Mouse (Mus musculus) heart, embryonic 14.5 days (tissue): ENCODE data around the gene Fam131b. TPM values are rescaled to one million over a fixed set of nuclear protein-coding genes. Genes with fewer than 3 reads are reported as not detected.

Experiments used
- ATAC-seq: fragments of 200-750 bp; cut with Nextera tagmentation; 2 replicates; pipeline ENCODE4 v1.8.0; 2017; ENCODE audit warnings: low read depth, moderate TSS enrichment; ENCODE audit not compliant: insufficient number of reproducible peaks, insufficient read depth, low FRiP score
- H3K27ac ChIP-seq, 2 experiments: fragments of 200-500 bp in 1 of 2; fragments of 300-500 bp in 1 of 2; sonication (generic) in 1 of 2; replicated peaks in 1 of 2; 2 replicates each; pipeline ENCODE4 v1.5.1; 2012 to 2014; ENCODE audit warnings: low read depth in 2 of 2, low read length in 2 of 2, control low read depth in 1 of 2, mild to moderate bottlenecking in 1 of 2, mixed read lengths in 1 of 2; ENCODE audit not compliant: control insufficient read depth in 1 of 2, insufficient read depth in 1 of 2
- H3K27me3 ChIP-seq: fragments of 300-500 bp; sonication (generic); 2 replicates; pipeline ENCODE4 v1.6.1; 2014; ENCODE audit warnings: mild to moderate bottlenecking, low read length, control low read depth; ENCODE audit not compliant: control insufficient read depth, insufficient read depth
- H3K36me3 ChIP-seq: fragments of 300-500 bp; sonication (generic); 2 replicates; pipeline ENCODE4 v1.6.1; 2014; ENCODE audit warnings: mild to moderate bottlenecking, control low read depth, low read length, mixed read lengths; ENCODE audit not compliant: control insufficient read depth, insufficient read depth
- H3K4me1 ChIP-seq, 2 experiments: fragments of 200-500 bp in 1 of 2; fragments of 300-500 bp in 1 of 2; sonication (generic) in 1 of 2; 2 replicates each; pipeline ENCODE4 v1.6.1; 2012 to 2014; ENCODE audit warnings: low read length in 2 of 2, control low read depth in 1 of 2, mixed read lengths in 1 of 2; ENCODE audit not compliant: control insufficient read depth in 2 of 2, insufficient read depth in 2 of 2
- H3K4me2 ChIP-seq: fragments of 300-500 bp; sonication (generic); 2 replicates; pipeline ENCODE4 v1.6.1; 2014; ENCODE audit warnings: mild to moderate bottlenecking, low read length
- H3K4me3 ChIP-seq, 2 experiments: fragments of 200-500 bp in 1 of 2; fragments of 300-500 bp in 1 of 2; sonication (generic) in 1 of 2; 2 replicates each; pipeline ENCODE4 v1.5.1; 2012 to 2014; ENCODE audit warnings: low read length in 2 of 2, mild to moderate bottlenecking in 2 of 2, control low read depth in 1 of 2, low read depth in 1 of 2, moderate library complexity in 1 of 2; ENCODE audit not compliant: control insufficient read depth in 1 of 2, insufficient read depth in 1 of 2
- H3K9ac ChIP-seq: fragments of 300-500 bp; sonication (generic); 2 replicates; pipeline ENCODE4 v1.6.1; 2014; ENCODE audit warnings: mild to moderate bottlenecking, low read length
- H3K9me3 ChIP-seq: fragments of 300-500 bp; sonication (generic); 2 replicates; pipeline ENCODE4 v1.6.1; 2016; ENCODE audit warnings: low read length, control low read depth; ENCODE audit not compliant: control insufficient read depth
- WGBS: fragments of 180-500 bp; shearing (Covaris S2); extraction: QIAGEN DNeasy Blood & Tissue Kit; methylation state at CpG from one replicate; pipeline ENCODE4 v1.1.7; 2014; 5-methylcytosine and 5-hydroxymethylcytosine counted together
- polyA plus RNA-seq: library from polyadenylated mRNA; unstranded; fragments of >200 nt; fragmentation: Nextera tagmentation; extraction: Ambion mirVana; gene quantifications from 2 replicates; pipeline ENCODE4 v1.2.1, GENCODE M21; 2014

The Fam131b gene
- polyA plus RNA-seq, 1 experiment from 2014 or later = 0.14 TPM

- WGBS = 28% methylated on average over 12 of the region's 13 CpGs
- Histone ChIP-seq H3K27me3 (no peaks in the 10 kb centered on the region), H3K4me1 (peaks cover 39 to 59% of the 10 kb centered on the region in 2 experiments), H3K27ac (peak overlapping the region; percentile 86 to 99), H3K4me3 (peak overlapping the region; percentile 73 to 98), H3K4me2 (peak overlapping the region; percentile 96), H3K9ac (peak overlapping the region; percentile 98), H3K36me3 (peaks cover 46% of the 10 kb centered on the region), H3K9me3 (no peaks in the 10 kb centered on the region)
- no peak for ATAC-seq
Measured at GRCm38 (mm10) chr6:42350968-42351775, 26.7 kb upstream of the Fam131b start.

- WGBS = under 1% methylated on average over 52 of the region's 72 CpGs
- Histone ChIP-seq H3K27ac (peak overlapping the region; percentile 86 to 99), H3K4me2 (peak overlapping the region; percentile 96), H3K9me3 (no peaks in the 10 kb centered on the region), H3K36me3 (peaks cover 38% of the 10 kb centered on the region), H3K4me1 (peaks cover 35 to 51% of the 10 kb centered on the region in 2 experiments), H3K4me3 (peak overlapping the region; percentile 73 to 98), H3K27me3 (no peaks in the 10 kb centered on the region), H3K9ac (peak overlapping the region; percentile 98)
- peak; percentile 22 for ATAC-seq
Measured at GRCm38 (mm10) chr6:42350021-42350967, 25.9 kb upstream of the Fam131b start.

- H3K4me1 ChIP-seq = peaks cover 29 to 44% of the 10 kb centered on the region in 2 experiments
- peaks cover 30% of the 10 kb centered on the region for H3K36me3 ChIP-seq
- peak within 1 kb of the TSS; percentile 98 for H3K9ac ChIP-seq
- H3K27me3 ChIP-seq = no peaks in the 10 kb centered on the region
- peak within 1 kb of the TSS; percentile 73 to 98 for H3K4me3 ChIP-seq
- no peaks in the 10 kb centered on the region for H3K9me3 ChIP-seq
- H3K4me2 ChIP-seq = peak within 1 kb of the TSS; percentile 96
- under 1% methylated on average over 26 of the region's 36 CpGs for WGBS
- peak within 1 kb of the TSS; percentile 99 for H3K27ac ChIP-seq
- ATAC-seq = peak; percentile 92
Measured at GRCm38 (mm10) chr6:42349426-42350020, 25.1 kb upstream of the Fam131b start, which contains the start of gene Zyx. TSS of gene Zyx (plus strand) at chr6:42349630.

GRCm38 (mm10) chr6:42349006-42349425 lies 24.6 kb upstream of the Fam131b start:
- H3K4me3 ChIP-seq = peak overlapping the region; percentile 73 to 98
- 1% methylated on average over 11 of the region's 11 CpGs for WGBS
- peak; percentile 28 for ATAC-seq
- peak overlapping the region; percentile 96 for H3K4me2 ChIP-seq
- peak overlapping the region; percentile 98 for H3K9ac ChIP-seq
- H3K27me3 ChIP-seq = no peaks in the 10 kb centered on the region
- H3K36me3 ChIP-seq = peaks cover 28% of the 10 kb centered on the region
- H3K9me3 ChIP-seq = no peaks in the 10 kb centered on the region
- H3K4me1 ChIP-seq = peaks cover 23 to 39% of the 10 kb centered on the region in 2 experiments
- peak overlapping the region; percentile 99 for H3K27ac ChIP-seq

- Histone ChIP-seq H3K27ac (peak overlapping the region in 1 of 2 experiments; percentile 99; a peak in 2 of 4 replicates), H3K4me3 (peak overlapping the region; percentile 73 to 98; a peak in 2 of 4 replicates), H3K36me3 (peaks cover 24% of the 10 kb centered on the region), H3K4me2 (peak overlapping the region; percentile 96), H3K9me3 (no peaks in the 10 kb centered on the region), H3K9ac (peak overlapping the region; percentile 98), H3K4me1 (peaks cover 20 to 33% of the 10 kb centered on the region in 2 experiments), H3K27me3 (no peaks in the 10 kb centered on the region)
- no peak for ATAC-seq
- 39% methylated on average over 12 of the region's 12 CpGs for WGBS
Measured at GRCm38 (mm10) chr6:42348281-42349005, 24.0 kb upstream of the Fam131b start.

GRCm38 (mm10) chr6:42344255-42344654 lies 19.8 kb upstream of the Fam131b start:
- Histone ChIP-seq H3K36me3 (no peaks in the 10 kb centered on the region), H3K9me3 (no peaks in the 10 kb centered on the region), H3K27ac (no peak overlapping the region), H3K4me3 (no peak overlapping the region), H3K9ac (no peak overlapping the region), H3K4me1 (peaks cover 0 to 7% of the 10 kb centered on the region in 2 experiments; a peak in 2 of 4 replicates), H3K4me2 (no peak overlapping the region), H3K27me3 (no peaks in the 10 kb centered on the region)
- ATAC-seq = no peak
- 75% methylated on average over 1 of the region's 1 CpGs for WGBS
